Mouse (Mus musculus) testis, adult 2 months (tissue): ENCODE results near the gene Fndc7. TPM values are rescaled to one million over a fixed set of nuclear protein-coding genes. Genes with fewer than 3 reads are reported as not detected.

Experiments
- H3K27ac ChIP-seq: fragments of 200-500 bp; 2 replicates; pipeline ENCODE4 v1.5.1; 2012; ENCODE audit warnings: low read depth, low read length; ENCODE audit not compliant: control insufficient read depth, insufficient read depth
- H3K27me3 ChIP-seq: fragments of 200-500 bp; 2 replicates; pipeline ENCODE4 v1.6.1; 2012; ENCODE audit warnings: mild to moderate bottlenecking, low read length, moderate library complexity; ENCODE audit not compliant: control insufficient read depth, insufficient read depth
- H3K36me3 ChIP-seq: fragments of 200-500 bp; 2 replicates; pipeline ENCODE4 v1.6.1; 2012; ENCODE audit warnings: mild to moderate bottlenecking, low read length; ENCODE audit not compliant: control insufficient read depth, insufficient read depth
- H3K4me1 ChIP-seq: fragments of 200-500 bp; 2 replicates; pipeline ENCODE4 v1.6.1; 2012; ENCODE audit warnings: low read length; ENCODE audit not compliant: control insufficient read depth, insufficient read depth
- H3K4me3 ChIP-seq: fragments of 200-500 bp; 2 replicates; pipeline ENCODE4 v1.5.1; 2012; ENCODE audit warnings: low read depth, mild to moderate bottlenecking, low read length, moderate library complexity, mixed read lengths; ENCODE audit not compliant: control insufficient read depth
- CTCF ChIP-seq: fragments of 200-500 bp; IDR thresholded peaks from 2 replicates; pipeline ENCODE4 v1.5.1; 2012; ENCODE audit warnings: low read depth, mild to moderate bottlenecking, inconsistent platforms, low read length, moderate library complexity; ENCODE audit not compliant: control insufficient read depth, insufficient read depth, insufficient replicate concordance
- POLR2A ChIP-seq: fragments of 200-500 bp; IDR thresholded peaks from 2 replicates; pipeline ENCODE4 v1.6.1; 2012; ENCODE audit warnings: low read depth, mild to moderate bottlenecking, inconsistent platforms, low read length, moderate library complexity; ENCODE audit not compliant: control insufficient read depth
- polyA plus RNA-seq: library from polyadenylated mRNA; depleted of rRNA; stranded (reverse); fragments of >200 nt; gene quantifications from 2 replicates; pipeline ENCODE4 v1.2.3, GENCODE M21; 2012; rRNA removed

Gene Fndc7
- 0.46 and 0.53 TPM in 2 replicates for polyA plus RNA-seq

DNA sequence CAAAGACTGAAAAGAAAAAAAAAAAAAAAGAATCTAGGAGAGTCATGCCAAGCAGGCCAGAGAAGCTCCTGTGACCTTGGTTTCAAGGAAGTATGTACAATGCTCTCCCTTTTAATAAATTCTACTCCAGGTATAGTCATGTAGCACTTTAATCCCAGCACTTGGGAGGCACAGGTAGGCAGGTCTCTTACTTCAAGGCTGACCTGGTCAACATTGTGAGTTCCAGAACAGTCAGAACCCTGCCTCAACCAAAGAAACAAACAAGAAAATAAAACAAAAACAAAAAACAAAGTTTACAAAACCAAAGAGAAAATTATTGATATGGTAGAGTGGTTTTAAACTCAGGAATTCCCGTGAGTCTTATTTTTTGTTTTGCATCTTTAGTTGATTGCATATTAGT lies at the start of gene Fndc7:
Fndc7 (minus strand) TSS at position 101 of the 400 bp plus-strand sequence.
- no peaks in the 10 kb centered on the region for H3K4me1 ChIP-seq
- no peaks in the 10 kb centered on the region for H3K36me3 ChIP-seq
- H3K27ac ChIP-seq: no peak within 1 kb of the TSS
- no peak for TF ChIP-seq CTCF
- no peak for TF ChIP-seq POLR2A
- no peaks in the 10 kb centered on the region for H3K27me3 ChIP-seq
- H3K4me3 ChIP-seq: no peak within 1 kb of the TSS

DNA sequence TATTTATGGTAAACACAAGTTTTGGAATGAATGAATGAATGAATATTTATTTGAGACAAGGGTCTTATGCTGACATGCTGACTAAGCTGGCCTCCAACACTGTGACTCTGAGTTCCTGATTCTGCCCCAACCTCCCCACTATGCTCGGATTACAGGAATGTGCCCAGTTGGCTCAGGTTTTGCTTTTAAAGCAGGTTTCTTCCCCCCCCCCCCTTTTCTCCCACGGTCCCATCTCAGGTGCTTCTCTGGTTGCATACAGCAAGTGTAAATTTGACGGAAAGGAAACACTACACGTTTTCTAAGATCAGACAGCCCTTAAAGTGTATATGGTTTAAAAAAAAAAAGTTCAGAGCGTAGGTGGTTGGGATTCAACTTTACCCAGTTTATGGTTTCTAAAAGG lies 49.8 kb upstream of the Fndc7 start, which contains the start of gene Henmt1:
Henmt1 (plus strand) TSS at position 301 of the 400 bp plus-strand sequence.
- TF ChIP-seq POLR2A: no peak
- no peak for TF ChIP-seq CTCF
- Histone ChIP-seq H3K4me1 (peaks cover 3% of the 10 kb centered on the region), H3K4me3 (peak within 1 kb of the TSS; percentile 94), H3K27me3 (no peaks in the 10 kb centered on the region), H3K27ac (peak within 1 kb of the TSS; percentile 93), H3K36me3 (no peaks in the 10 kb centered on the region; the same call in 1 of the 2 replicates)

DNA sequence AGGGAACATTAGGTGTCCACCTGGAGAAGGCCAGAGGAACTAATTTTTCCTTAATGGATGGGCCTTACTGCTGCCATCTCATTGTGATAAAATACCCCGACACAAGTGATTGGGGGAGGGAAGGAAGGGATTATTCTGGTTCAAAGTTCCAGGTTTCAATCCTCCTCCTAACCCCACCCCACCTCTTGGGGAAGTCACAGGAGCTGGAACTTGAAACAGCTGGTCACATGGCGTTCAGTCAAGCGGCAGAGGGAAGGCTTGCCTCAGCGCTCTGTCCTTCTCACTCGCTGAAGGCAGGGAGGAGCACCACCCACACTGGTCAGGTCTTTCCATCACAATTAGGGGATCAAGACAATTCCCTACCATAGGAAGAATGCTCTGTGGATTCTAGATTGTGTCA lies 48.9 kb upstream of the Fndc7 start:
- Histone ChIP-seq H3K4me1 (peaks cover 3% of the 10 kb centered on the region), H3K27ac (no peak overlapping the region), H3K4me3 (no peak overlapping the region), H3K36me3 (no peaks in the 10 kb centered on the region; the same call in 1 of the 2 replicates), H3K27me3 (no peaks in the 10 kb centered on the region)
- no peak for TF ChIP-seq POLR2A
- TF ChIP-seq CTCF: no peak

DNA sequence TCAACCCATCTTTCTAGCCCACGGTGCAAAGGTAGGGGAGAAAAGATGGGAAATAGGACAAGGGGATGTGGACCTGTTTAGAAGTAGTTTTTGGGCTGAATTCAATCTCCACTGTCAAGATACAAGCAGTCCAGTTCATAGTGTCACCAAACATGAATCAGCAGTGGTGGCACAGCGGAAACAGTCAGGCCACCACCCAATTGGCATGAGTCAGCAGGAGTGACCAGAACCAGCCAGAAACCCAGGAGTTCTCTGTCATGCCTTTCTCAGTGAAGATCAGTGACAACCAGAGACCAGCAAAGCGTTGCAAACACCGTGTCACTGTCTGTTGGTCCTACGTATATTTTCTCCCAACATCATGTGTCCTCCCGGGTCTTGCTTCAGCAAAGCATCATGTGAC lies 43.7 kb upstream of the Fndc7 start:
- TF ChIP-seq POLR2A (no peak), CTCF (no peak)
- H3K27me3 ChIP-seq: no peaks in the 10 kb centered on the region

DNA sequence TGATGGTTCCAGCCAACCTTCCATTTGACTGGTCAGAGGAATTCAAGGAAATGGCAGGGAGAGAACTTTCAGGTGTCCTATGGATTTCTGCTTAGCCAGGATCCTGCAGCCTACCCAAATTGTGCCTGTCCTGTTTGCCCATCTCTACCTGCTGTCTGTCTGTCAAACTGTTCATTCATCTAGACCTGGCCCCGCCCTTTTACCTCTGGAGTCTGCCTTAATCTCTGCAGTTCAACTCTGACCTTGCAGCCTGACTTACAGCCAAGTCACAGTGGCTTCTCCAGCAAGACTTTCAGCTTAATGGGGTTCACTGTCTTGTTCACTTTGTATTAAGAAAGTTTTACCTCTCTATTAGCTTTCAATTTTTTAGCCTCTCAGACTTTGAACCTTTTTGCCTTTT lies 36.5 kb upstream of the Fndc7 start:
- no peaks in the 10 kb centered on the region for H3K36me3 ChIP-seq
- H3K27ac ChIP-seq: no peak overlapping the region
- no peaks in the 10 kb centered on the region for H3K4me1 ChIP-seq
- no peak for TF ChIP-seq POLR2A
- TF ChIP-seq CTCF: no peak
- no peaks in the 10 kb centered on the region for H3K27me3 ChIP-seq
- no peak overlapping the region for H3K4me3 ChIP-seq

More for the DNA sequence above, 43.7 kb upstream of the Fndc7 start:
- Histone ChIP-seq H3K27ac (no peak overlapping the region), H3K4me3 (no peak overlapping the region), H3K36me3 (no peaks in the 10 kb centered on the region), H3K4me1 (no peaks in the 10 kb centered on the region)

- no peaks in the 10 kb centered on the region for H3K27me3 ChIP-seq
- H3K4me1 ChIP-seq: no peaks in the 10 kb centered on the region
- H3K36me3 ChIP-seq: no peaks in the 10 kb centered on the region
- H3K27ac ChIP-seq: no peak overlapping the region
- TF ChIP-seq CTCF (no peak), POLR2A (no peak)
- H3K4me3 ChIP-seq: no peak overlapping the region
Measured at GRCm38 (mm10) chr3:108925677-108926076, 35.9 kb upstream of the Fndc7 start.

GRCm38 (mm10) chr3:108921822-108922221 lies 32.0 kb upstream of the Fndc7 start:
- H3K36me3 ChIP-seq: no peaks in the 10 kb centered on the region
- TF ChIP-seq CTCF (no peak), POLR2A (no peak)
- H3K27ac ChIP-seq: no peak overlapping the region
- no peak overlapping the region for H3K4me3 ChIP-seq
- no peaks in the 10 kb centered on the region for H3K27me3 ChIP-seq
- no peaks in the 10 kb centered on the region for H3K4me1 ChIP-seq

DNA sequence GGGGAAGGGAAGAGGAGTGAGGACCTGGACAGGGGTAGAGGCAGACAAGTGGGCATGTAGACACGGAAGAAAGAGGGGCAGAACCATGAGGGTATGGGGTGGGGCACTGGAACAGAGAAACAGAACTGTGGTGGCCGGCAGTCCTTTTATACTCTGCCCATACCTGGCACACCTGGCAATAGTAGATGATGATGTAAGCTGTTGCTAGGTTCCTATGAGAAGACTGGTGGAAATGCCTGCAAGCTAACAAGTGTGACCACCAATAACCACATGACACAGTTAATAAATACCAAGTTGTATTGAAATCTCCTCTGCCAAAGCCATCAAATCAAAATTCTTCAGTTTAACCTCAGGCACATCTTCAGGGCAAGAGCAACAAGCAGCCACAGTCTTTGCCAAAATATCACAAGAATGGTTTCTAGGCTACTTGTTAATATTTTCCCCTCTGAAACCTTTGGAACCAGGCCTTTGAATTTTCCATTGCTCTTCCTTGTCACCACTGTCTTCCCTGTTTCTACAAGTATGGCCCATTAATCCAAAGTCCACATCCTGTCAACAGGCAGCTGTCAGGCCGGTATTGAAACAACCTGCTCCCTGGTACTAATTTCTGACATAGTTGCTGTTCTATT lies 30.7 kb upstream of the Fndc7 start:
- Histone ChIP-seq H3K27me3 (no peaks in the 10 kb centered on the region), H3K36me3 (no peaks in the 10 kb centered on the region), H3K4me1 (no peaks in the 10 kb centered on the region), H3K27ac (no peak overlapping the region), H3K4me3 (no peak overlapping the region)
- TF ChIP-seq POLR2A (no peak), CTCF (no peak)
